Mouse (Mus musculus) MEL (cell line): ENCODE measurements at regions not wholly inside any gene's neighbourhood (a gene's known extent, or its start where the extent isn't known, plus 50 kb on each side); places are given as distances from the start of the nearest gene placed in this dataset.
A peak's percentile ranks its signal among the peaks of the same experiment; 100 is the strongest.

Experiments used
- GATA1 ChIP-seq: IDR thresholded peaks from 2 replicates; pipeline ENCODE4 v1.6.1; 2011; ENCODE audit warnings: low read depth, low read length, improper control_type of control experiment
- KAT2A ChIP-seq: conservative IDR thresholded peaks from 2 replicates; pipeline ENCODE4 v1.6.1; 2012; ENCODE audit warnings: low read depth, low read length, improper control_type of control experiment, inconsistent platforms
- MAX ChIP-seq: IDR thresholded peaks from 2 replicates; pipeline ENCODE4 v1.6.1; 2011; ENCODE audit warnings: low read length, improper control_type of control experiment
- MAZ ChIP-seq: IDR thresholded peaks from 2 replicates; pipeline ENCODE4 v1.6.1; 2012; ENCODE audit warnings: low read depth, mild to moderate bottlenecking, inconsistent platforms, low read length, improper control_type of control experiment
- TCF12 ChIP-seq: IDR thresholded peaks from 2 replicates; pipeline ENCODE4 v1.6.1; 2014; ENCODE audit warnings: low read depth, mild to moderate bottlenecking, inconsistent platforms, low read length, improper control_type of control experiment, moderate library complexity
- ZC3H11A ChIP-seq: IDR thresholded peaks from 2 replicates; pipeline ENCODE4 v1.6.1; 2012; ENCODE audit warnings: low read depth, mild to moderate bottlenecking, inconsistent platforms, low read length, improper control_type of control experiment

DNA sequence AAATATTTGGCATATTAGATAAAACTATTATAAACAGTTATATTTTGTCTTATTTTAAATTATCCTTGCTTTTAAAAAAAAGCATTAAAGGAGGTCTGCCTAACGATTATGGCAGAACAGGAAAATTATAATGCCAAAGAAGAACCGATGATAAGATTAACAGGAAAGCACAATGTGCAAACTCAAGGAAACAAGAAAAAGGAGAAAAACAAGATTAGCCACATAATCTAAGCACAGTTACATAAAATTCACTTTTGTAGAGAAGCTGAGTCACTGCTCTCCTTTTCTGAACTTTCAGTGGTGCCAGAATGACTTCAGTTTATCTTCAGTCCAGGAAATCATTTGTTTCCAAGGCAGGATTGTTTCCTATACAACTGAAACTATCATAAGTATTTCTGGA lies 734.7 kb upstream of the Pabpc4l start:
- TF ChIP-seq KAT2A (no peak), TCF12 (peak; percentile 58; the same call in 1 of the 2 replicates), ZC3H11A (no peak), MAX (no peak), GATA1 (peak; percentile 32; the same call in 1 of the 2 replicates), MAZ (no peak)
